Mouse (Mus musculus): ENCODE data around the gene Per2. TPM values are rescaled to one million over a fixed set of nuclear protein-coding genes. Genes with fewer than 3 reads are reported as not detected.
A peak's percentile ranks its signal among the peaks of the same experiment; 100 is the strongest.

Per2 gene
- polyA plus RNA-seq, 1 experiment from 2014 or later: 5.6 TPM

- Histone ChIP-seq H3K9ac (ENCODE audit: low read length) (peak overlapping the region; percentile 68; the same call in 1 of the 2 replicates), H3K27ac (replicated peaks in 1 of 2; ENCODE audit: control insufficient read depth in 1 of 2, insufficient read depth in 1 of 2, low read depth in 2 of 2, low read length in 2 of 2) (peak overlapping the region in 1 of 2 experiments; percentile 56; a peak in 2 of 4 replicates), H3K36me3 (ENCODE audit: control insufficient read depth, insufficient read depth, low read length) (no peaks in the 10 kb centered on the region), H3K4me3 (ENCODE audit: control insufficient read depth in 1 of 2, insufficient read depth in 1 of 2, low read depth in 1 of 2, low read length in 2 of 2) (peak overlapping the region in 1 of 2 experiments; percentile 63; a peak in 2 of 4 replicates), H3K27me3 (ENCODE audit: control insufficient read depth, insufficient read depth, low read length) (no peaks in the 10 kb centered on the region), H3K9me3 (ENCODE audit: control insufficient read depth, low read length) (no peaks in the 10 kb centered on the region), H3K4me2 (ENCODE audit: low read length) (peak overlapping the region; percentile 88), H3K4me1 (ENCODE audit: control insufficient read depth in 2 of 2, insufficient read depth in 2 of 2, low read length in 2 of 2) (peaks cover 34 to 46% of the 10 kb centered on the region in 2 experiments)
- 31% methylated on average over 7 of the region's 7 CpGs for WGBS
- ATAC-seq (ENCODE audit: insufficient number of reproducible peaks, insufficient read depth, low FRiP score, low read depth): no peak
These were observed 945 bp upstream of the Per2 start for GRCm38 (mm10) chr1:91460069-91460468.

GRCm38 (mm10) chr1:91458223-91458861, 782 bp downstream of the Per2 start:
- 15% methylated on average over 8 of the region's 8 CpGs for WGBS
- Histone ChIP-seq H3K9me3 (ENCODE audit: control insufficient read depth, low read length) (no peaks in the 10 kb centered on the region), H3K4me1 (ENCODE audit: control insufficient read depth in 2 of 2, insufficient read depth in 2 of 2, low read length in 2 of 2) (peaks cover 40 to 52% of the 10 kb centered on the region in 2 experiments), H3K4me3 (ENCODE audit: control insufficient read depth in 1 of 2, insufficient read depth in 1 of 2, low read depth in 1 of 2, low read length in 2 of 2) (peak overlapping the region; percentile 63 to 76), H3K36me3 (ENCODE audit: control insufficient read depth, insufficient read depth, low read length) (no peaks in the 10 kb centered on the region), H3K27ac (replicated peaks in 1 of 2; ENCODE audit: control insufficient read depth in 1 of 2, insufficient read depth in 1 of 2, low read depth in 2 of 2, low read length in 2 of 2) (peak overlapping the region in 1 of 2 experiments; percentile 64; a peak in 3 of 4 replicates), H3K4me2 (ENCODE audit: low read length) (peak overlapping the region; percentile 88), H3K9ac (ENCODE audit: low read length) (peak overlapping the region; percentile 75), H3K27me3 (ENCODE audit: control insufficient read depth, insufficient read depth, low read length) (no peaks in the 10 kb centered on the region)
- ATAC-seq (ENCODE audit: insufficient number of reproducible peaks, insufficient read depth, low FRiP score, low read depth): 0 out of 2 replicates have a peak, but pooled peaks have one; percentile 19

GRCm38 (mm10) chr1:91457698-91458097, 1.4 kb downstream of the Per2 start:
- no peak for ATAC-seq (ENCODE audit: insufficient number of reproducible peaks, insufficient read depth, low FRiP score, low read depth)

GRCm38 (mm10) chr1:91457116-91457515, 2.0 kb downstream of the Per2 start:
- H3K4me3 ChIP-seq (ENCODE audit: control insufficient read depth in 1 of 2, insufficient read depth in 1 of 2, low read depth in 1 of 2, low read length in 2 of 2): no peak overlapping the region
- no peaks in the 10 kb centered on the region for H3K27me3 ChIP-seq (ENCODE audit: control insufficient read depth, insufficient read depth, low read length)
- ATAC-seq (ENCODE audit: insufficient number of reproducible peaks, insufficient read depth, low FRiP score, low read depth): no peak
- H3K4me1 ChIP-seq (ENCODE audit: control insufficient read depth in 2 of 2, insufficient read depth in 2 of 2, low read length in 2 of 2): peaks cover 40 to 55% of the 10 kb centered on the region in 2 experiments
- 90% methylated on average over 4 of the region's 4 CpGs for WGBS
- H3K36me3 ChIP-seq (ENCODE audit: control insufficient read depth, insufficient read depth, low read length): no peaks in the 10 kb centered on the region
- H3K9me3 ChIP-seq (ENCODE audit: control insufficient read depth, low read length): no peaks in the 10 kb centered on the region
- H3K27ac ChIP-seq (replicated peaks in 1 of 2; ENCODE audit: control insufficient read depth in 1 of 2, insufficient read depth in 1 of 2, low read depth in 2 of 2, low read length in 2 of 2): no peak overlapping the region
- H3K4me2 ChIP-seq (ENCODE audit: low read length): no peak overlapping the region
- H3K9ac ChIP-seq (ENCODE audit: low read length): peak overlapping the region; percentile 75

More at GRCm38 (mm10) chr1:91457698-91458097, 1.4 kb downstream of the Per2 start:
- no peaks in the 10 kb centered on the region for H3K36me3 ChIP-seq (ENCODE audit: control insufficient read depth, insufficient read depth, low read length)
- no peaks in the 10 kb centered on the region for H3K27me3 ChIP-seq (ENCODE audit: control insufficient read depth, insufficient read depth, low read length)
- no peaks in the 10 kb centered on the region for H3K9me3 ChIP-seq (ENCODE audit: control insufficient read depth, low read length)
- 72% methylated on average over 5 of the region's 5 CpGs for WGBS
- peak overlapping the region in 1 of 2 experiments; percentile 38; a peak in 1 of 4 replicates for H3K27ac ChIP-seq (replicated peaks in 1 of 2; ENCODE audit: control insufficient read depth in 1 of 2, insufficient read depth in 1 of 2, low read depth in 2 of 2, low read length in 2 of 2)
- H3K9ac ChIP-seq (ENCODE audit: low read length): peak overlapping the region; percentile 75
- H3K4me3 ChIP-seq (ENCODE audit: control insufficient read depth in 1 of 2, insufficient read depth in 1 of 2, low read depth in 1 of 2, low read length in 2 of 2): peak overlapping the region in 1 of 2 experiments; percentile 63; a peak in 1 of 4 replicates
- H3K4me2 ChIP-seq (ENCODE audit: low read length): peak overlapping the region; percentile 88
- H3K4me1 ChIP-seq (ENCODE audit: control insufficient read depth in 2 of 2, insufficient read depth in 2 of 2, low read length in 2 of 2): peaks cover 40 to 52% of the 10 kb centered on the region in 2 experiments

GRCm38 (mm10) chr1:91456301-91456801, 2.8 kb downstream of the Per2 start:
- no peak for ATAC-seq (ENCODE audit: insufficient number of reproducible peaks, insufficient read depth, low FRiP score, low read depth)
- Histone ChIP-seq H3K9me3 (ENCODE audit: control insufficient read depth, low read length) (no peaks in the 10 kb centered on the region), H3K27ac (replicated peaks in 1 of 2; ENCODE audit: control insufficient read depth in 1 of 2, insufficient read depth in 1 of 2, low read depth in 2 of 2, low read length in 2 of 2) (peak overlapping the region; percentile 25 to 56; a peak in 2 of 4 replicates), H3K9ac (ENCODE audit: low read length) (peak overlapping the region; percentile 55), H3K4me3 (ENCODE audit: control insufficient read depth in 1 of 2, insufficient read depth in 1 of 2, low read depth in 1 of 2, low read length in 2 of 2) (no peak overlapping the region), H3K36me3 (ENCODE audit: control insufficient read depth, insufficient read depth, low read length) (no peaks in the 10 kb centered on the region), H3K4me2 (ENCODE audit: low read length) (peak overlapping the region; percentile 25), H3K4me1 (ENCODE audit: control insufficient read depth in 2 of 2, insufficient read depth in 2 of 2, low read length in 2 of 2) (peaks cover 46 to 62% of the 10 kb centered on the region in 2 experiments), H3K27me3 (ENCODE audit: control insufficient read depth, insufficient read depth, low read length) (no peaks in the 10 kb centered on the region)
- WGBS: 52% methylated on average over 11 of the region's 11 CpGs

- H3K4me3 ChIP-seq (ENCODE audit: control insufficient read depth in 1 of 2, insufficient read depth in 1 of 2, low read depth in 1 of 2, low read length in 2 of 2): no peak overlapping the region
- no peaks in the 10 kb centered on the region for H3K9me3 ChIP-seq (ENCODE audit: control insufficient read depth, low read length)
- H3K9ac ChIP-seq (ENCODE audit: low read length): peak overlapping the region; percentile 55
- no peak for ATAC-seq (ENCODE audit: insufficient number of reproducible peaks, insufficient read depth, low FRiP score, low read depth)
- H3K27ac ChIP-seq (replicated peaks in 1 of 2; ENCODE audit: control insufficient read depth in 1 of 2, insufficient read depth in 1 of 2, low read depth in 2 of 2, low read length in 2 of 2): peak overlapping the region; percentile 33 to 56; a peak in 3 of 4 replicates
- H3K27me3 ChIP-seq (ENCODE audit: control insufficient read depth, insufficient read depth, low read length): no peaks in the 10 kb centered on the region
- 29% methylated on average over 7 of the region's 7 CpGs for WGBS
- H3K36me3 ChIP-seq (ENCODE audit: control insufficient read depth, insufficient read depth, low read length): no peaks in the 10 kb centered on the region
- H3K4me2 ChIP-seq (ENCODE audit: low read length): peak overlapping the region; percentile 25
- peaks cover 53 to 69% of the 10 kb centered on the region in 2 experiments for H3K4me1 ChIP-seq (ENCODE audit: control insufficient read depth in 2 of 2, insufficient read depth in 2 of 2, low read length in 2 of 2)
These were observed 3.4 kb downstream of the Per2 start for GRCm38 (mm10) chr1:91455661-91456161.

- H3K36me3 ChIP-seq (ENCODE audit: control insufficient read depth, insufficient read depth, low read length): no peaks in the 10 kb centered on the region
- H3K27me3 ChIP-seq (ENCODE audit: control insufficient read depth, insufficient read depth, low read length): no peaks in the 10 kb centered on the region
- ATAC-seq (ENCODE audit: insufficient number of reproducible peaks, insufficient read depth, low FRiP score, low read depth): no peak
- no peak overlapping the region for H3K27ac ChIP-seq (replicated peaks in 1 of 2; ENCODE audit: control insufficient read depth in 1 of 2, insufficient read depth in 1 of 2, low read depth in 2 of 2, low read length in 2 of 2)
- no peak overlapping the region for H3K4me2 ChIP-seq (ENCODE audit: low read length)
- 80% methylated on average over 3 of the region's 3 CpGs for WGBS
- H3K4me1 ChIP-seq (ENCODE audit: control insufficient read depth in 2 of 2, insufficient read depth in 2 of 2, low read length in 2 of 2): peaks cover 53 to 72% of the 10 kb centered on the region in 2 experiments
- no peak overlapping the region for H3K4me3 ChIP-seq (ENCODE audit: control insufficient read depth in 1 of 2, insufficient read depth in 1 of 2, low read depth in 1 of 2, low read length in 2 of 2)
- no peak overlapping the region for H3K9ac ChIP-seq (ENCODE audit: low read length)
- H3K9me3 ChIP-seq (ENCODE audit: control insufficient read depth, low read length): no peaks in the 10 kb centered on the region
These were observed 4.2 kb downstream of the Per2 start for GRCm38 (mm10) chr1:91454927-91455326.

All from heart, embryonic 14.5 days (tissue).